Mouse (Mus musculus): ENCODE measurements around the gene Brap.
"Not testable (repeated sequence)": the region's sequence is repeated elsewhere in the genome, so short reads cannot be mapped to it uniquely, and the experiment has no call there.

Brap gene

DNA sequence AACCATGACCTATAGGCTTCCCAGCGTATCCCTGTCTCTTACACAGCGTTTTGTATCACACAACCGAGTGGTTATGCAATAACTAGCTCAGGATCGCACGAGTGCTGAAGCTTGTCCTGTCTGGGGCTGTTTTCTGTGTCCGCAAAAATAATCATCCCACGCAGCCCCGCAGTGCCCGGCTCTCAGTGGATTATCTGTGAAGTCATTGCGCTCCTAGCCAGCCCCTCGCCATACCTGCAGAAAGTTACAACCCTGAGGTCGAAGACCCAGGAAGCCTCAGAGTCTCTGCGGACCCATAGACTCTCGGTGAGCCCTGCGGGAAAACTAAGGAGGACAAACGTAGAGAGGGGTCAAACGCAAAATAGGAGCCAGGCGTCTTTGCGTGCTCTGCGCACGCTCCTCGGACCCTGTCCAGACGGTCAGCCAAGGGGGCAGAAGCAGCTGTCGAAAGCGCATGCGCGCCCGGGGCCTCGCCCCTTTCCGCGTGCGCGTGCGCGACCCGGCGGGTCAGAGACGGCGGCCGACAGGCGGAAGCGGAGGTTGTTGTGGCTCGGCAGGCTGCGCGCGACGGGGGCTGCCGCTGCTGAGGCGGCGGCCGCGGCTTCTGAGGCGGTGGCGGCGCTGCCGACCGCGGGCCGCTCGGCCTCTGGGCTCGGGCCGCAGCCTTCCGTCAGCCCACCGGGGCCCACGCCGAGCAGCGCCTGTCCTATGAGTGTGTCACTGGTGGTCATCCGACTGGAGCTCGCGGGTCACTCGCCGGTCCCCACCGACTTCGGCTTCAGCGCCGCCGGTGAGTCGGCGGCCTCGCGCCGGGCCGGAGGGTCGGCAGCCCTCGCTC lies at the start of gene Brap, which contains the start of gene Acad10:
Brap (plus strand) TSS at position 505 of the 838 bp plus-strand sequence.
Acad10 (minus strand) TSS at position 456 of the 838 bp plus-strand sequence.
- peak; percentile 96 for DNase-seq (ENCODE audit: low spot score)

DNA sequence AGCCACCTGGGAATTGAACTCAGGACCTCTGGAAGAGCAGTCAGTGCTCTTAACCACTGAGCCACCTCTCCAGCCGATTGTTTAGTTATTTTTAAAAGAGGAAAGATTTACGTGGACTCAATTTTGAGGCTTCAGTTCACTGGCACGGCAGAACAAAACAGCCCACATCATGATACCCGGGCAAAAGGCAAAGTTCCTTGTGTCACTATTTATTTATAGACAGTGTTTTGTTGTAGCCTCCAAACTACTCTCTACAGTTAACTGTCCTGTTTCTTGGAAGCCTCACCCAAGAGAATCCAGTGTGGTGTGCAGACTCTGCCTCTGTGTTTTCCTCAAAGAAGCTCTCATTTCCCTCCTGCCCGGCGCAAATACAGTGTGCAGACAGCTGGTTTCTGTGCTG lies 48.3 kb upstream of the Brap start:
- no peak for DNase-seq (ENCODE audit: low spot score)

DNA sequence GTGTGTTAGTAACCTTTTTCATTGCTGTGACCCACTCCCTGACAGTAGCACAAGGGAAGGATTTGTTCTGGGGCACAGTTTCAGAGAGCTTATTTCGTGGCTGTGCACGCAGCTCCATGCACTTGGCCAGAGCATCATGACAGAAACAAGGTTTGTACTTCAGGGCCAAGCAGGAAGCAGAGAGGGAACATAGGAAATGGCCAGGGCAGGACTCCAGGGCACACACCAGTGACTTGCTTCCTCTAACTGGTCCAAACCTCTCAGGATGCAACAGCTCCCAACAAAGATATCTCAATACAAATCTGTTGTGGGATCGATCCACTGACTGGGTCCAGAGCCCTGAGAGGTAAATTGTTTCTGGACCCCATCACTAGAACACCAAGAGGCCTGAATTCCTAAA lies 45.4 kb upstream of the Brap start:
- DNase-seq (ENCODE audit: low spot score): not testable (repeated sequence)

DNA sequence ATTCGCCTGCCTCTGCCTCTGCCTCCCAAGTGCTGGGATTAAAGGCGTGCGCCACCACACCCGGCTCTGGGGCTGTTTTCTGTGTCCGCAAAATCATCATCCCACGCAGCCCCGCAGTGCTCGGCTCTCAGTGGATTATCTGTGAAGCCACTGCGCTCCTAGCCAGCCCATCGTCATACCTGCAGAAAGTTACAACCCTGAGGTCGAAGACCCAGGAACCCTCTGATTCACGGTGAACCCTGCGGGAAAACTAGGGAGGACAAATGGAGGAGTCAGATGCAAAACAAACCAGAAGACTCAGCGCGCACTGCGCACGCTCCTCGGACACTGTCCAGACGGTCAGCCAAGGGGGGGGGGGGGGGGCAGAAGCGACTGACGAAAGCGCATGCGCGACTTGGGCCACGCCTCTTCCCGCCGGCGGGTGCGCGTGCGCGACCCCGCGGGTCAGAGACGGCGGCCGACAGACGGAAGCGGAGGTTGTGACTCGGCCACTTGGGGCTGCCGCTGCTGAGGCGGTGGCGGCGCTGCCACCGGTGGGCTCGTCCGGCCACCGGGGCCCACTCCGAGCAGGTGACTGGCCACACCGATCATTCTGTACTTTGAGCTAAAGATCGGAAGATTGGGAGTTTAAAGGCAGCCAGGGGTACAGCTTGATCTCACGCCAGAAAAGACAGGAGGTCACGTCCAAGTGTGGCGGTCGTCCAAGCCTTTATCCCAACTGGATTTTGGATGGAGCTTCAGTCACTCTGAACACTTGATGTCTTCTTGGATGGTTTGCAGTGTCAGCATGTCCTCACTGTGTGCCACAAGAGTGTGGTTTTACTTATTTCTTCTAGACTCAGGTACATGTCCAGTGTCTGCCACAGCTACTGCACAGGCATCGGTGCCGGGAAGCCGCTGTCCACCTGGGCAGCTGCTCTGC lies 41.5 kb upstream of the Brap start, which contains the start of gene Acad12:
Acad12 (minus strand) TSS at position 347 of the 922 bp plus-strand sequence.
- DNase-seq (ENCODE audit: low spot score): peak; percentile 79

DNA sequence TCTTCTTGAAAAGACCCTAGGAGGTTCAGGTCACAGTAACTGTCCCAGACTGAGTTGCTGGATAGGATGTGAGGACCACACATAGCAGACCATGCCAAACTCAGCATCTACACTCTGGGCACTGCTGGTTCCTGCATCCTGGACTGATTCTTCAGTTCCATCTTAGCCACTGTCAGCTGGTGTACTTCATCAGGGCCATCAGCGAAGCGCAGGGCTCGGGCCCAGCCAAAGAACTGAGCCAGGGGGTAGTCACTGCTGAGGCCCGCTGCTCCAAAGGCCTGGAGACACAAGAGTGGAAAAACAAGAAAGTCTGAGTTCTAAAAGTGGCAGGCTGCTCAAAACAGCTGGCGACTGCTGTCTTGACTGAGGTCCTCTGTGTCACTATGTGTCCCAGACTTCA lies 39.3 kb upstream of the Brap start:
- no peak for DNase-seq (ENCODE audit: low spot score)

DNA sequence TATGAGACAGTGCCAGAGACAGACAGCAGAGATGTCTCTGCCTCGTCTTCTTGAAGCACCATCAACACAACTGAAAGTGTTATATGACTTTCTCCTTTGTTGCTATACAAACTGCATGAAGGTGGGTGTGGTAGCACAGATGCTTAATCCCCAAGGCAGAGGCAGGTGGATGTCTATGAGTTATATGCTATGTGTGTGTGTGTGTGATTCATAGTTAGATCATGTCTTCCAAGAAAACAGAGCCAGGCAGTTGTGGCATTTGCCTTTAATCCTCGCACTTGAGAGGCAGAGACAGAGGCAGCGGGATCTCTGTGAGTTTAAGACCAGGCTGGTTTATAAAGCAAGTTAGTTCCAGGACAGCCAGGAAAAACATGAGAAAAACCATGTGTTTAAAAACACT lies 37.1 kb upstream of the Brap start:
- DNase-seq (ENCODE audit: low spot score): no peak

DNA sequence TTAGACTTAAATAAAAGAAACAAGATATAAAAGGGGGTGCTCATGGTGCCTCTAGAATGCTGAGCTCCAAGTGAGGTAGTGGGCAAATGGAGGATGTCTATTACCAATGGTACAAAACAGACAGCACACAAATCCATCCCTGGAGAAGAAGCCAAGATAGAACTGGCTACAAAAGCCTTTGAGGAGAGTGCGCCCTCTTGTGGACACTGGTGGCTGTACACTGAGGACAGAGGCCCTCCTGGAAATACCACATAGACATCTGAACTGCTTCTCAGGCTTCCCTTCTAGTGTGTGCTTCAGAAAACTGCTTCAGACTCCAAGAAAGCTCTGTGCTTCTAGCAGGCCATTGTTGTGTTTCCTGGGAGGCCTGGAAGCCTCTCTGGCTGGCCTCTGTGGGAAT lies 32.5 kb upstream of the Brap start:
- DNase-seq (ENCODE audit: low spot score): peak; percentile 47

DNA sequence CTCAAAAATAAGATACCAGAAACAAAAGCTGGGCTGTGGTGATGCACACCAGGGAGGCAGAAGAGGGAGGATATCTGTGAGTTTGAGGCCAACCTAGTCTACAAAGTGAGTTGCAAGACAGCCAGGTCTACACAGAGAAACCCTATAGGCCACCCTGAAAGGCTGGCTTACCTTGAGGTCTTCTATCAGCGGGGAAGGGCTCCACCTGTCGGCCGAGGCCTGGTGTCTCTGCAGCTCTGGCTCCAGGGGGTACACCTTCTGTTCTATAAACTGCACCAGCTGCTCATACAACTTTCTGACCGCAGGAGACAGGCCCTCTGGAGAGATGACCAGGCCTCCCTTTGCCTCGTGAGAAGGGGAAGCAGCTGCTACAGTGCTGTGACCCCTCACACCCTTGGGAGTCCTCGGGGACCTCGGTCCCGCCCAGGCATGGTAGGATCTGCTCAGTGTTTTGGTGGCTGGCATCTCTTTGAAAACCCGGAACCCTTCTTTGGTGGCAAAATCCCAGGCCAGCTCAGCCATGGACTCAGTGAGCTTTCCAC lies 29.2 kb upstream of the Brap start:
- not testable (repeated sequence) for DNase-seq (ENCODE audit: low spot score)

DNA sequence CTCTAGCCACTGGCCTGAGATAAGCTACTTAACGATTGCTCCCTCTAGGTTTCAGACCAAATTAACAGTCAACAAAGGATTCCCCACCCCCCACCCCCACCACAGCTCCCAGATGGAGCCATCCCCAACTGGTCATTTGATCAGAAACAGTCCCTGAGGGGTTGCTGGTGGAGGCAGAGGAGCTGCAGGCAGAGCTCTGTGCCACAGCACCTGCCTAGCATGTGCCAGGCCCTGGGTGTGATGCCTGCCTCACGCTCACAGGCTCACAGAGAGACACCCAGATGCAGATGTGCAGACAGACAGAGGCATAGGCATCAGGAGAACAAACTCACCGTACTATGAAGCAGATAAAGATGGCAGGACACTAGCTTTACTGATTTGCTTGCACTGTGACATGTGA lies 27.6 kb upstream of the Brap start:
- DNase-seq (ENCODE audit: low spot score): no peak

DNA sequence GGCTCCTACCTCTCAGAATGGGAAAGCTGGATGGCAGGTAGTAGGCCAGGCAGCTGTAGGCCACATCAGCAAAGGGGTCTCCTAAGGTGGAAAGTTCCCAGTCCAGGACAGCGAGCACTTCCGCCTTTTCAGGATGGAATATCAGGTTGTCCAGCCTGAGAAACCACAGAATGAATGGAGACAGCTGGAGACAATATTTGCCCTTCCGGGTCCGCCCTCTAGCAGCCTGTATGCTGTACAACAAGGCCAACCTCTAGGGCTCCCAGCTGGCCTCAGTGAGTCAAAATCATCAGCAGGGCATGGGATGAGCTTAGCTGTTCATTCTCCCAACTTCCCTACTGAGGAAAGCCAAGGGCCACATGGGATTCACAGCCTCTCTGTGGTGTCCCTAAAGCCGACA lies 25.7 kb upstream of the Brap start:
- no peak for DNase-seq (ENCODE audit: low spot score)

DNA sequence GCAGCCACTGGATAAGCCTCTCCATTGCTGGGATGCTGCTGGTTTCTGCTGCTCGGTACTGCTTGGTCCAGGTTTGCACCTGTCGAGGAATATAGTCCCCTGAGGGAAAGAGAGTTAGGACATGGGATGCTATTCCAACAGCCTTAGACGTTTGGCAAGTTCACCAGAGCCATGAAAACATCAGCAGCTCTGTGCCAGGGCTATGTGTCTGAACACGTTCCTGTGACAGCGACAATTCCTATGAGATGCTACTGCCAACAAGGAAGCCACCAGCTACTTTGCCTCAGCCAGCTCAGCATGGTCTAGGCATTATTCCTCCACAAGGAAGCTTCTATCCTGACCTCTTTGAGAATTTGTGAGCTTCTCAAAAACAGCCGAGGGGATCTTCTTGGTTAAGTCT lies 23.1 kb upstream of the Brap start:
- no peak for DNase-seq (ENCODE audit: low spot score)

DNA sequence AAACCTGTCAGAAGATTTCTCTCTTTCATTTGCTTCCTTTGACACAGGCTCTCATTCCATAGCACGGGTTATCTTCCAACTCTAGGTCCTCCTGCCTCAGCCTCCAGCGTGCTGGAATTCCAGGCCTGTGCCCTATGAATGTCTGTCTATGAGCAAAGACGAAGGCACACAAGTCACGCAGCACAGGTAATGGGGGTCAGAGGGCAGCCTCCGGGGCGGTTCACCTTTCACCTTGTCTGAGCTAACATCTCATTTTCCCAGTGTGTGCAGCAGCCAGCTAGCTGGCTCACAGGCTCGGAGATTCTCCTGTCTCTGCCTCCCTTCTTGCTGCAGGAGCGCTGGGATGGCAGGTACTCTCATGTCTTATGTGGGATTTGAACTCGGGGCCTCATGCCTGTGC lies 20.8 kb upstream of the Brap start:
- DNase-seq (ENCODE audit: low spot score): no peak

DNA sequence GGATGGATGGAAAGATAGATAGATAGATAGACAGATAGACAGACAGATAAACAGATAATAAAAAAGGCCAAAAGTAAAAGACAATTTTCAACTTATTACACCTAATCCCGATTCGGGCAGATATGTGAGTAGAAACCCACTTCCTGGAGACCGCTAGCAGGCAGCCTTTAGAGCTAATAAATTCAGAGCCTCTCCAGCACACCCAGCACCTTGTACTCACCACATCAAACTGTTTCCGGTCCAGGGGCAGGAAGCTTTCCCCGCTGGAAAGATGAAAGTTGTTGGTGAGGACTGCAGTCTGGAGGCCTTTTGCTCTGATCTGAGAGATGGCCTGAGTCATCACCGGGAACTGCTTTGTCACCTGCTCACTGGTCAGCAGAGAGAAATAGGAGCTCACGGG lies 11.2 kb upstream of the Brap start:
- DNase-seq (ENCODE audit: low spot score): no peak

DNA sequence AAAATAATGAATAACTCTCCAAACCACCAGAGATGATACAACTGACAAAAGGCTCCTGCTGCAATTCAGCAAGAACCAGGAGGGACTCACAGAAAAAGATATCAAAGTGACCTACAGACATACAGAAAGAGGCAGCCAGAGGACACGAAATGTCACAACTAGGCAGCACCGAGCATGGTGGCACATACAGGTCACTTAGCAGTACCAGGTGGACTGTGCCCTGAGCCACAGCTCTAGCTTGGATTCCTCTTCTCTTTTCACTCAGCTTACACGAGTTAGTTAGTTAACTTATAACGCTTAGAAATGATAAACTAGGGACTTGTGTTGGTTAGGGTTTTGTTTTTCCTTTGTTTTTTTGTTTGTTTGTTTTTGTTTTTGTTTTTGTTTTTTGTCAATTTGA lies 5.8 kb upstream of the Brap start:
- no peak for DNase-seq (ENCODE audit: low spot score)

DNA sequence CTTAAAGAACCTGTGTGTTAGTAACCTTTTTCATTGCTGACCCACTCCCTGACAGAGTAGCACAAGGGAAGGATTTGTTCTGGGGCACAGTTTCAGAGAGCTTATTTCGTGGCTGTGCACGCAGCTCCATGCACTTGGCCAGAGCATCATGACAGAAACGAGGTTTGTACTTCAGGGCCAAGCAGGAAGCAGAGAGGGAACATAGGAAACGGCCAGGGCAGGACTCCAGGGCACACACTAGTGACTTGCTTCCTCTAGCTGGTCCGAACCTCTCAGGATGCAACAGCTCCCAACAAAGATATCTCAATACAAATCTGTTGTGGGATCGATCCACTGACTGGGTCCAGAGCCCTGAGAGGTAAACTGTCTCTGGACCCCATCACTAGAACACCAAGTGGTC lies 3.5 kb upstream of the Brap start:
- not testable (repeated sequence) for DNase-seq (ENCODE audit: low spot score)

DNA sequence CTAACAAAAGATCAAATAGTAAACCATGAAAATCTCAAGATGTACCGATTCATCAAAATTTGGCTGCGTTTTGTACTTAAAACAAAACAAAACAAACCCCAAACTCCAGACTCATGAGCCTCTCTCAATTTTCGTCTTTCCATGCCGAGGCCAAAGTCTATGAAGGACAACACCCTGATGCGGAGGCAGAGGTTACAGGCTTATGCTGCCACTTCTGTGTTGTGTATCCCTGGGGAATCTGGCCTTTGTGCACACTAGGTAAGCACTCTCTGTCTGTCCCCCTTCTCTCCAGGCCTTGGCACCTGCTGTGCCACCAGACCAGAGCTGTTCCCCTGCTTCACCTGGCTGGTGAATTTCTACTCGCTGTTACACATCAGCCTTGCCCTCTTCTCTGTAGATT lies 2.7 kb upstream of the Brap start:
- not testable (repeated sequence) for DNase-seq (ENCODE audit: low spot score)

DNA sequence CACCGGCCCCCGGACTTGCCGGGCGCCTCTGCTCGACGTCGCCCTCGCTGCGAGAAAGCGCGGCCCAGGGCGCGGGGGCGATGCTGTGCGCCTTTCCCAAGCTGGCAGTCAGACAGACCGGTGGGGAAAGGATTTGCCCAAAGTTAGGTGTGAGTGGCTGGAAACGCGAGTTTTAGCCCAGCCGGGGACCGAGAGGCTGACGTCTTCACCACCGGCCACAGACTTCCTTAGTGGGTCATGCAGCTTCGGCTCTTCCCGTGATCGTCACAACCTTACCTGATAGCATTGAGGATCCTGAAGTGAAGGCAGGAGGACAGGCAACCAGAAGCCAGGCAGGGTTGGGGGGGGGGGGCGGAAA lies 513 bp downstream of the Brap start:
- no peak for DNase-seq (ENCODE audit: low spot score)

DNA sequence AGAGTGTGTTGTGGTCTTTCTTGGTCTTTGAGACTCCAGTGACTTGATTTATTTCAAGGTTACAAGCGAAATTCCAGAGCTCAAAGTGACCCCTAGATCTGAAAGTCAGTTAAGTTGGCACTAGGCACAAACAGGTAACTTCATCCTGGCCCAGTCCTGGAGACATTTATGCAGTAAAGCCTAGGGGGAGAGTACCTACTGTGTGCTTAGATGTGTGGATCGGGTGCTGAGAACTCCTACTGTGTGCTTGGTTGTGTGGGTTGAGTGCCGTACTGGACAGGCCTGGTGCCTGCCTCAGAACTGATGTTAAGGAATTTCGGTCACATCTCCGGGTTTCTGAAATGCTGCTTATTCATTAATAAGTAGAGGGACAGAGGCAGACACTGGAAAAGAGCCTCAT lies 1.1 kb downstream of the Brap start:
- no peak for DNase-seq (ENCODE audit: low spot score)

DNA sequence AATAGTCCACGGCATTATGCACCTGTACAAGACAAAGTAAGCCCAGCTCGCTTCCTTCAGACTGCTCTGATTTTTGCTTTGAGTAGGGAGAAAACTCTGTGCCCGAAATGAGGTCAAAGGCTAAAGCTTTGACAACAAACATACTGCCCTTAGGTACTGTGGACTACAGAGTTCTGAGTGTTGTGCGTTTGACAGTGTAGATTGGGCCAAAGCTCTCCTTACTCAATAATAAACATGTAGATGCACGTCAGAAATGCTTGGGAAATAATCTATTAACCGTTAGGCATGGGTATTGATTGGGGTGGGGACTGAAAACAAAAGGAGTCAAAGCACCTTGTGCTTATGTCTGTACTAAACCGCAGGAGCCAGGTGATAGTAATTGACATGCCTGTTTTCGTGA lies 3.1 kb downstream of the Brap start:
- no peak for DNase-seq (ENCODE audit: low spot score)

DNA sequence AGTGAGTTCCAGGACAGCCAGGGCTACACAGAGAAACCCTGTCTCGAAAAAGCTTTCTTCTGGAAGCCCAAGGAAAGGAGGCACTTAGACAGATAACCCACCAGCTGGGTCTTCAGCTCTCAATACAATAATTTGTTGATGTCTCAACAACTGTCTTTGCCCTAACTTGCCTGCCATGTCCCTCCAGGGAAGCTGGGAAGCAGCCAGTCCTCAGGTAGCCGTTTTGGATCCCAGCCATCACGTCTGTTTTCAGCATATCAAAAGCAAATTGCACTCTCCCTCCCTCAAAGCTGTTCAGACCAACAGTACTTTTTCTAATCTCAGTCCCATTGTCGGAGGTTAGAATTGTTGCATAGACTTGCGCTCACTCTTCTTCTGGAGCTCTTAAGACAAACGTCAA lies 3.7 kb downstream of the Brap start:
- DNase-seq (ENCODE audit: low spot score): no peak

DNA sequence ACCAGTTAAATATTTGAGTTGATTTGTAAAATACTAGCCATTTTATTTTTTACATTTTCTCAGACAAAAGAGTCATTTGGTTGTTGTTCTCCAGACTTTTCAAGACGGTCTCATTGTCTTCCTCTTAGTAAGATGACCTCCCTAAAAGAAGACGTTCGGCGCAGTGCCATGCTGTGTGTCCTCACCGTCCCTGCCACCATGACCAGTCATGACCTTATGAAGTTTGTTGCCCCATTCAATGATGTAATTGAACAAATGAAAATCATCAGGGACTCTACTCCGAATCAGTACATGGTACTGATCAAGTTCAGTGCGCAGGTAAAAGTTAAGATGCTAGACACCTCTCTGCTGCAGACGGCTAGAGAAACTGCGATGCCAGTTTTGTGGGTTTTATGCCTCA lies 4.6 kb downstream of the Brap start:
- DNase-seq (ENCODE audit: low spot score): no peak

DNA sequence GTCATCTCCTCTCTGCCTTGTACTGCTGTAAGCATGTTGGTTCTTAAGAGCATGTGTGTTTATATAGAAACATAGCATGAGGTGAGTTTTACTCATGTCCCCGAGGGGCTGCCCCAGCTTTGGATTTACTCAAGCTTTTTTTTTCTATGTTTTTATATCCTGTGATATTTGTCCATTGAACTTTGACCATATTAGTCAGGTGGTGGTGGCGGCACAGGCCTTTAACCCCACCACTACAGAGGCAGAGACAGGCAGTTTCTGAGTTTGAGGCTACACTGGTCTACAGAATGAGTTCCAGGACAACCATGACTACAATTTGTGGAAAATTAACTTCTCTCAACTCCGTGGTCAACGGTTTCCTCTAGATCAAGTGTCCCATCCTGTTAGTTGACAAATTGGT lies 6.7 kb downstream of the Brap start:
- DNase-seq (ENCODE audit: low spot score): no peak

DNA sequence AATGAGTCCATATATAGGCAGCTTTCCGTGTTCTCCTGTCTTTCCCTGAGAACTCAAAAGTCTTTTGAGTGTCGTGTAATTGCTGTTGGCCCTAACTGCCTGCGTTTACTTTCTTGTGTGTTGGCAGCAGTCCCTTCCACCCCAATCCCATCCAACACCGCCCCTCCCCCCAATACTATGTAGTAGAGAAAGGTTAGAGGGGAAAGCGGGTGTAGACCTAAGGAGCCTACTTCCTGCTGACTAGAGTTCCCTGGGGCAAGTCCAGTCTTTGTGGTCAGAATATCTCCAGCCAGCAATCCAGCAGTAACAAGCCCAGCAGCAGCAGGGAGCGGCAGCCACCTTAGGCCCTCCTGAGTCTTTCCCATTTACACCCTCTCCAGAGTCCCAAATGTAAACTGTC lies 8.0 kb downstream of the Brap start:
- DNase-seq (ENCODE audit: low spot score): no peak
